In genomic region chr16:96081742-96082241, GRCm38 (mm10) we compare ENCODE assay signal across 8 mouse cellular contexts. TPM values are rescaled to one million over a fixed set of nuclear protein-coding genes. Genes with fewer than 3 reads are reported as not detected.
A peak's percentile ranks its signal among the peaks of the same experiment; 100 is the strongest.
DNase-seq lines count a peak whose midpoint lies in the region; ATAC-seq and TF ChIP-seq lines count a peak whose summit lies in the region.

No protein-coding gene starts in this region.

- WGBS in bone marrow, adult 2 months: under 1% methylated on average over 60 of the region's 68 CpGs
- WGBS in forebrain, embryonic 15.5 days: 1% methylated on average over 68 of the region's 68 CpGs
- 1% methylated on average over 65 of the region's 68 CpGs for WGBS in kidney, embryonic 15.5 days
- WGBS in lung, embryonic 14.5 days: under 1% methylated on average over 66 of the region's 68 CpGs

- TF ChIP-seq CTCF in bone marrow, adult 2 months (IDR thresholded peaks at IDR 0.05; ENCODE audit: control insufficient read depth, insufficient read depth, low read length): no peak
- no peak for TF ChIP-seq CTCF in lung, embryonic 14.5 days (IDR thresholded peaks at IDR 0.05; ENCODE audit: low read depth)

- H3K27me3 ChIP-seq in forebrain, embryonic 15.5 days: no peaks in the 10 kb centered on the region
- no peaks in the 10 kb centered on the region for H3K27me3 ChIP-seq in kidney, embryonic 15.5 days
- H3K27me3 ChIP-seq in lung, embryonic 14.5 days (ENCODE audit: insufficient read depth, low read length): no peaks in the 10 kb centered on the region

- H3K36me3 ChIP-seq in forebrain, embryonic 15.5 days: peaks cover 24% of the 10 kb centered on the region
- H3K36me3 ChIP-seq in kidney, embryonic 15.5 days: peaks cover 44% of the 10 kb centered on the region
- peaks cover 41% of the 10 kb centered on the region for H3K36me3 ChIP-seq in lung, embryonic 14.5 days (ENCODE audit: insufficient read depth)

- H3K4me2 ChIP-seq in forebrain, embryonic 15.5 days (replicated peaks): peak overlapping the region; percentile 53
- peak overlapping the region; percentile 72 for H3K4me2 ChIP-seq in kidney, embryonic 15.5 days
- peak overlapping the region; percentile 73 for H3K4me2 ChIP-seq in lung, embryonic 14.5 days

- H3K9ac ChIP-seq in forebrain, embryonic 15.5 days (replicated peaks): peak overlapping the region; percentile 93
- peak overlapping the region; percentile 91 for H3K9ac ChIP-seq in kidney, embryonic 15.5 days
- H3K9ac ChIP-seq in lung, embryonic 14.5 days: peak overlapping the region; percentile 95

- peak; percentile 60 to 61 for DNase-seq in lung, adult 18-20 months
- no peak for DNase-seq in lung, postnatal 4 days
- no peak for DNase-seq in lung, embryonic 14.5 days
- DNase-seq in right cerebral cortex, postnatal 4 days: peak; percentile 61
- no peak for DNase-seq in embryo, embryonic 10.5 days (ENCODE audit: low spot score)

- peaks cover 1% of the 10 kb centered on the region for H3K4me1 ChIP-seq in bone marrow, adult 2 months (ENCODE audit: control insufficient read depth, insufficient read depth, low read length)
- H3K4me1 ChIP-seq in forebrain, embryonic 15.5 days: peaks cover 23% of the 10 kb centered on the region
- peaks cover 21% of the 10 kb centered on the region for H3K4me1 ChIP-seq in kidney, embryonic 15.5 days
- H3K4me1 ChIP-seq in lung, embryonic 14.5 days (ENCODE audit: insufficient read depth): no peaks in the 10 kb centered on the region

- peak overlapping the region; percentile 94 for H3K27ac ChIP-seq in bone marrow, adult 2 months (ENCODE audit: control insufficient read depth, insufficient read depth, low read depth, low read length, poor library complexity)
- peak overlapping the region; percentile 97 for H3K27ac ChIP-seq in forebrain, embryonic 15.5 days (replicated peaks)
- peak overlapping the region; percentile 98 for H3K27ac ChIP-seq in kidney, embryonic 15.5 days
- H3K27ac ChIP-seq in lung, embryonic 14.5 days (ENCODE audit: low read depth): peak overlapping the region; percentile 97

- H3K4me3 ChIP-seq in bone marrow, adult 2 months (replicated peaks; ENCODE audit: control insufficient read depth, low read depth, low read length): peak overlapping the region; percentile 92
- H3K4me3 ChIP-seq in forebrain, embryonic 15.5 days: peak overlapping the region; percentile 91
- peak overlapping the region; percentile 100 for H3K4me3 ChIP-seq in kidney, embryonic 15.5 days (replicated peaks)
- peak overlapping the region; percentile 98 for H3K4me3 ChIP-seq in lung, embryonic 14.5 days (ENCODE audit: low read depth, low read length)

- no peaks in the 10 kb centered on the region for H3K9me3 ChIP-seq in forebrain, embryonic 15.5 days
- H3K9me3 ChIP-seq in kidney, embryonic 15.5 days (replicated peaks): no peaks in the 10 kb centered on the region
- H3K9me3 ChIP-seq in lung, embryonic 14.5 days (ENCODE audit: low read depth, low read length): no peaks in the 10 kb centered on the region

- no peak for TF ChIP-seq POLR2A in bone marrow, adult 2 months (IDR thresholded peaks at IDR 0.05; ENCODE audit: borderline replicate concordance, control insufficient read depth, low read depth, low read length)

- peak; percentile 44 for ATAC-seq in forebrain, embryonic 15.5 days (replicated peaks)
- peak; percentile 43 for ATAC-seq in kidney, embryonic 15.5 days (replicated peaks; ENCODE audit: low FRiP score)
- peak; percentile 22 for ATAC-seq in lung, embryonic 14.5 days (ENCODE audit: insufficient read depth)

RNA-seq across cellular contexts. Expression of gene Brwd1, which starts 0.5 kb away (rescaled TPM):
- 27.9 and 47.0 TPM in 2 replicates for polyA plus RNA-seq in bone marrow, adult 2 months (2011; ENCODE audit: insufficient read depth, insufficient read length, low replicate concordance, missing spikeins)
- 211 and 228 TPM in 2 replicates for polyA plus RNA-seq in forebrain, embryonic 15.5 days (2015; fragmentation: Nextera tagmentation; extraction: Ambion mirVana)
- 81.0 and 85.5 TPM in 2 replicates for polyA plus RNA-seq in kidney, embryonic 15.5 days (2015; fragmentation: Nextera tagmentation; extraction: Ambion mirVana)
- 107 and 109 TPM in 2 replicates for polyA plus RNA-seq in lung, embryonic 14.5 days (2014; fragmentation: Nextera tagmentation; extraction: Ambion mirVana)

RNA-seq across cellular contexts. Expression of gene Hmgn1, which starts 45.7 kb away (rescaled TPM):
- polyA plus RNA-seq in bone marrow, adult 2 months (2011; ENCODE audit: insufficient read depth, insufficient read length, low replicate concordance, missing spikeins): 53.4 and 102 TPM in 2 replicates
- 543 and 563 TPM in 2 replicates for polyA plus RNA-seq in forebrain, embryonic 15.5 days (2015; fragmentation: Nextera tagmentation; extraction: Ambion mirVana)
- 696 and 818 TPM in 2 replicates for polyA plus RNA-seq in kidney, embryonic 15.5 days (2015; fragmentation: Nextera tagmentation; extraction: Ambion mirVana)
- polyA plus RNA-seq in lung, embryonic 14.5 days (2014; fragmentation: Nextera tagmentation; extraction: Ambion mirVana): 746 and 786 TPM in 2 replicates

Comparison
In these comparisons a context has a peak if more than half of its experiments do, and no peak if none do; other contexts are left out.
1. DNase-seq: peak in lung, adult 18-20 months (2 of 2) and right cerebral cortex, postnatal 4 days (single experiment); none in lung, postnatal 4 days (0 of 2), lung, embryonic 14.5 days (single experiment) and embryo, embryonic 10.5 days (single experiment).
2. Peak in every context shown above with its lines, with median percentiles within 50 percentile points of each other: H3K27ac ChIP-seq, H3K4me3 ChIP-seq, ATAC-seq, H3K4me2 ChIP-seq and H3K9ac ChIP-seq.